Mouse (Mus musculus) brain, adult 10 weeks (tissue): ENCODE data around the gene Tex264. TPM values are rescaled to one million over a fixed set of nuclear protein-coding genes. Genes with fewer than 3 reads are reported as not detected.

Experiments used
- polyA plus RNA-seq: library from polyadenylated mRNA; stranded (reverse); fragments of 350-450 nt; fragmentation: Illumina TruSeq; extraction: RNeasy Lipid Tissue Mini Kit (QIAGEN cat#74804); gene quantifications from one replicate; pipeline ENCODE4 v1.2.3, GENCODE M21; 2015; ENCODE audit warnings: low read depth, low replicate concordance

Gene Tex264
- polyA plus RNA-seq, result 89.0 TPM

GRCm38 (mm10) chr9:106685249-106686101, at the start of gene Tex264:
Gene Tex264 (minus strand): TSS chr9:106685927.

GRCm38 (mm10) chr9:106655884-106656720, 29.6 kb downstream of the Tex264 start, which contains the start of gene Grm2:
Gene Grm2 (minus strand): TSS chr9:106656082.

GRCm38 (mm10) chr9:106626282-106626681, 59.4 kb downstream of the Tex264 start, which contains the start of gene Iqcf6:
Gene Iqcf6 (plus strand): TSS chr9:106626582.

Other genes with a start within 250 kb of the Tex264 start
- gene Acy1, start 247.6 kb downstream of the Tex264 start, polyA plus RNA-seq, result 19.3 TPM
- gene Abhd14b, start 238.5 kb downstream of the Tex264 start, polyA plus RNA-seq, result 23.2 TPM
- 52.0 TPM for gene Abhd14a, start 238.2 kb downstream of the Tex264 start, polyA plus RNA-seq
- gene Pcbp4, start 232.6 kb downstream of the Tex264 start, polyA plus RNA-seq, result 165 TPM
- gene Gpr62, start 220.0 kb downstream of the Tex264 start, polyA plus RNA-seq, result 10.9 TPM
- 37.0 TPM for gene Rrp9, start 210.0 kb downstream of the Tex264 start, polyA plus RNA-seq
- gene Parp3, start 209.0 kb downstream of the Tex264 start, polyA plus RNA-seq, result 4.1 TPM
- gene Iqcf1, start 186.0 kb downstream of the Tex264 start, polyA plus RNA-seq, result not detected
- gene Iqcf5, start 171.4 kb downstream of the Tex264 start, polyA plus RNA-seq, result not detected
- not detected for gene Iqcf3, start 124.3 kb downstream of the Tex264 start, polyA plus RNA-seq
- not detected for gene Iqcf4, start 114.9 kb downstream of the Tex264 start, polyA plus RNA-seq
- not detected for gene Iqcf6, start 59.3 kb downstream of the Tex264 start, polyA plus RNA-seq
- 19.8 TPM for gene Grm2, start 29.8 kb downstream of the Tex264 start, polyA plus RNA-seq
- 7.5 TPM for gene Rad54l2, start 103.3 kb upstream of the Tex264 start, polyA plus RNA-seq
- gene Dcaf1, start 135.9 kb upstream of the Tex264 start, polyA plus RNA-seq, result 25.0 TPM
- 26.4 TPM for gene Rbm15b, start 201.5 kb upstream of the Tex264 start, polyA plus RNA-seq
- 157 TPM for gene Manf, start 206.1 kb upstream of the Tex264 start, polyA plus RNA-seq